Mouse (Mus musculus): ENCODE measurements around the gene Enpp3. TPM values are rescaled to one million over a fixed set of nuclear protein-coding genes. Genes with fewer than 3 reads are reported as not detected.

The Enpp3 gene
- polyA plus RNA-seq (2012; ENCODE audit: low replicate concordance), result 0.55 and 0.81 TPM in 2 replicates

DNA sequence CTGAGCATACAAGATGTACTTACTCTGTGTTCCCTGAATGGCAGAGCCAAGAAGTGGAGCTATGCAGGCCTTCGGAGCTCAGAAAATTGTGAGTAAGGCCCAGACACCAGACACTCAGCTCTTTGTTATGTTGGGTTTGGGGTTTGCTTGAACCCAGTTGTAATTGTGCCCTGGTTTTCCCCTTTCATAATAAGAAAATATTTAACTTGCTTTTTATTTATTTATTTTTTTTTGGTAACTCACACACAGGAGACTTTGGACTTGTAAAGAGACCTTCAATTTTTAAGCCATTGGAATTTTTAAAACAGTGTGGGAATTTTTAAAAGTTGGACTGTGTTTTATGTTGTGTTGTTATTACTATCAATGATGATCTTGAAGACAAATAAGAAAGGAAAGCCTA is at the start of gene Enpp3:
Enpp3 (minus strand) TSS at position 148 of the 400 bp plus-strand sequence.

DNA sequence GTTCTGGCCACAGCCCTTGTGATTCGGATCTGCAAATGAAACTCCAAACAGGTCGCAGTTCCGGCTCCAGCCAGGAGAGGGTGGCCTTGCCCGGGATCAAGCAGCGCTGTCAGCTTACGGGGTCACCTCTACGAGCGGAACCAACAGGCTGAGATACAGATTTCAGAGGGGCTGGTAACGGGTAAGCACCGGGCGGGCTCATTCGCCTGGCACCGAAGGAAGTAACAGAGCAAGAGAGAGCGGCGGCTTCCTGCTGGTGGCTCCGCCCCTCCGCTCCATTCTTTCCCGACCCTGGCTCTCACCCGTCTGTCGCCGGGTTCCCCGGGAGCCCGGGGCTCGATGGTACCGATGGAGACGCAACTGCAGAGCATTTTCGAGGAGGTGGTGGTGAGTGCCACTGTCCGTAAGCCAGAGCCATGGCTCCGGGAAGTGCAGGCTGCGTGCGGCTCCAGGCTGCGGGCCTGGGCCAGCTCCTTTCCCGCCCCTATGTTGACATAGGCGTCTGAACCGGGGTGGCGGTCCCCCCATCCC is 27.2 kb upstream of the Enpp3 start, which contains the start of gene Med23:
Med23 (plus strand) TSS at position 227 of the 531 bp plus-strand sequence.

Other genes with a start within 250 kb of the Enpp3 start
- gene Ccn2, start 247.4 kb downstream of the Enpp3 start, polyA plus RNA-seq (2012; ENCODE audit: low replicate concordance), result 6.7 and 8.1 TPM in 2 replicates
- gene Enpp1, start 130.7 kb downstream of the Enpp3 start, polyA plus RNA-seq (2012; ENCODE audit: low replicate concordance), result 3.5 and 5.5 TPM in 2 replicates
- 2.6 and 8.0 TPM in 2 replicates for gene Med23, start 27.2 kb upstream of the Enpp3 start, polyA plus RNA-seq (2012; ENCODE audit: low replicate concordance)
- not detected in 2 replicates for gene Arg1, start 84.7 kb upstream of the Enpp3 start, polyA plus RNA-seq (2012; ENCODE audit: low replicate concordance)

Measured in leukemia stem cell, adult 10-12 weeks (primary cell).